Mouse (Mus musculus): Measurements from ENCODE around the gene Enpp7.

DNA sequence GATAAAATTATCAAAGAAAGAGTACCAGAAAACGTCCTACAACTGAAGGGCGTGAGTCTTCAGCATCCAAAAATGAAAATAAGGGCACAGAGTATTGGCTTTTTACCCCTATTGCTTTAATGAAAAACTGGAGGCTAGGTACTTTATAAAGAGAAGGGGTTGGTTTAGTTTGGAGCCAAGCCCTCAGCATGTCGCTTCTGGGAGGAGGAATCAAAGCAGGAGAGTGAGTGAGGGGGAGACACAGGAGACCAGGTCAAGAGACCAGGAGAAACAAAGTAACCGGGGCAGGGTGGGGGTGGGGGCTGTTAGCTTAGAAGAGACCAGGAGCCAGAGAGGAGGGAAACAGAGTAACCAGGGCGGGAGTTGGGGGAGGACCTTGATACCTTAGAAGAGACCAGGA is 46.7 kb upstream of the Enpp7 start:
- TF ChIP-seq CTCF (IDR thresholded peaks at IDR 0.05; ENCODE audit: borderline replicate concordance, control insufficient read depth, extremely low read depth, insufficient read depth, low read length, poor library complexity) (no peak), POLR2A (IDR thresholded peaks at IDR 0.05; ENCODE audit: control insufficient read depth, extremely low read depth, insufficient read depth, low read length, poor library complexity) (no peak)
